Mouse (Mus musculus): ENCODE measurements around the gene Fam178b.

Gene Fam178b

DNA sequence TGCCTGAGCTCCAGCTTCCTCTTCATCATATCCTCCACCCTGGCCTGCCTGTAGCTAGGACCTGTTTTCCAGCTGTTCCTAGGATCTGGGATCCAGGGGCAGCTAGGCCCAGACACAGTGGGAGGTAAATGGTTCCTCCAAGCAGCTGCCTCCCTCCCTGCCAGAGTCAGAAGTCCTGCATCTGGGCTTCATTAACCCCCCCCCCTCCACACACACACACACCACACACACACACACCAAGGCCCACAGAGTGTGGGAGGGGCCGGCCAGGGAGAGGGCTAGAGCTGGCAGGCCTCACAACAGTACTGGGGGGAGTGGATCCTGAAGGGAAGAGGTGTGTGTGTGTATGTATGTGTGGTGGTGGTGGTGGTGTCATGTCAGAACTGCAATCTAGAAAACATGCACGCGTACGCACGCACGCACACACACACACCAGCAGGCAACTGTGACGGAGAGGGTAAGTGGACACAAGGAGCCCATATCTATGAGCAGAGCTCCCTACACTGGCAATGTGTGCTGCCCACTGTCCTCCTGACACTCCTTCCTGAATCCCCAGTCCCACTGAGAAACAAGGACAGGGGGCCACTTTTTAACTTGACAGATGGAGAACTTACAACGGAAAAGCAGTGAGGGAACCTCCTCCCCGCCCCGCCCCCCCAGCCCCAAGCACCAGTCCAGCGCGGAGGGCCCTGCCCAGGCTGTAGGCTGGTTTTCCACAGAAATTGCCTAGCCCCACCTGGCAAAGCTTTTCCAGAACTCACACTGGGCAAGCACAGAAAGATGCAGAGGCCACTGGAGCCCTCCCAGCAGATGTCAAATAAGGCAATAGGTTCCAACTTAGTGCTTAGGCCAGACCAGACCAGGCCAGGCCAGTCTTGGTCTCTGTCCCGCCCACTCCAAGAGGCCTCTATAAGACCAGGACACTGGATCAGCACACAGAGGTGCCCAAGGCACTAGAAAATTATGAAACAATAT lies 94.2 kb downstream of the Fam178b start:
- CTCF ChIA-PET, result interaction anchor here (0.6 kb wide), 1 partner anchor 602 kb away, joined by 4 read pairs; no protein-coding TSS in a partner anchor

GRCm38 (mm10) chr1:36587860-36588259 lies 95.1 kb downstream of the Fam178b start:
- CTCF ChIA-PET, result interaction anchor here (0.6 kb wide), 1 partner anchor 603 kb away, joined by 4 read pairs; no protein-coding TSS in a partner anchor

GRCm38 (mm10) chr1:36586288-36586687 lies 96.7 kb downstream of the Fam178b start:
- CTCF ChIA-PET, result no interaction called here

- CTCF ChIA-PET, result no interaction called here
Observed at GRCm38 (mm10) chr1:36583408-36584116, 99.4 kb downstream of the Fam178b start.

DNA sequence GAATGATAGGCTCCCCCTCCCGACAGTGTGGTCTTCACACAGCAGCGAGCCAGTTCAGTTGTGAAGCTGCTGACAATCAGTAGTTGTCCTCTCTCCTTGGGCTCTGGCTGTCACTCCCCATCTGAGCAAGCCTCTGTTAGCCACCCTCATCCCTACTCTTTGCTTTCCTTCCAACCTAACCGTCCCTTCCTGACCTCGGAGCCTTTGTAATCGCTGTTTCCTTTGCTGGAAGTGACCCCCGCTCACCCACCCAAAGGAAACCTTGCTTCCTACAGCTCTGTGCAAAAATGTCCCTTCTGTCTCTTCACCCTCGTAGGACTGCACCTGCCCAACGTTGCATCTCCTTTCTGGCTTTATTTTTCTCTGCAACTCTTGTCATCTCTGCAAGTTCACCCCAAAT lies 100.8 kb downstream of the Fam178b start:
- CTCF ChIA-PET, result no interaction called here

GRCm38 (mm10) chr1:36581260-36581659 lies 101.7 kb downstream of the Fam178b start:
- CTCF ChIA-PET, result no interaction called here

GRCm38 (mm10) chr1:36580384-36581207 lies 102.4 kb downstream of the Fam178b start:
- CTCF ChIA-PET, result no interaction called here

DNA sequence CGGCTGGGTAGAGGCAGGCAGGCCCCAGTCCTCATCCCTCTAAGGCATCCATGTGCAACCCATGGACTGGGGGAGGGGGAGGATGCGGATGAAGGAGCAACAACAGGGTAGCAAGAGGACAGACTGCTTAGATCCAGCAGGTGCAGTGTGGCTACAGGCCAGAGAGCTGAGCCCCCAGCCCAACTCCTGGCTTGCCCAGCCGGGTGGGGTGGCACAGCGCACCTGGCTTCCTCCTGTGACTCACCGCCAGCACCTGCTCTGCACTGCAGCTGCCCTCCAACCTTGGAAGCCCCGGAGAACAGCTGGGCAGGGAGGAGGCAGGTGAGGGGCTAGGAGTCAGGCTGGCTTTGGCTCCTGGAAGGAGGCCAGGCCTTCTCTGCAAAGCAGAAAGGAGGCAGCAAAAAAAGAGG lies 103.0 kb downstream of the Fam178b start:
- CTCF ChIA-PET, result no interaction called here

- CTCF ChIA-PET, result no interaction called here
Observed at GRCm38 (mm10) chr1:36576991-36577675, 105.8 kb downstream of the Fam178b start.

GRCm38 (mm10) chr1:36575347-36575746 lies 107.6 kb downstream of the Fam178b start:
- CTCF ChIA-PET, result no interaction called here

DNA sequence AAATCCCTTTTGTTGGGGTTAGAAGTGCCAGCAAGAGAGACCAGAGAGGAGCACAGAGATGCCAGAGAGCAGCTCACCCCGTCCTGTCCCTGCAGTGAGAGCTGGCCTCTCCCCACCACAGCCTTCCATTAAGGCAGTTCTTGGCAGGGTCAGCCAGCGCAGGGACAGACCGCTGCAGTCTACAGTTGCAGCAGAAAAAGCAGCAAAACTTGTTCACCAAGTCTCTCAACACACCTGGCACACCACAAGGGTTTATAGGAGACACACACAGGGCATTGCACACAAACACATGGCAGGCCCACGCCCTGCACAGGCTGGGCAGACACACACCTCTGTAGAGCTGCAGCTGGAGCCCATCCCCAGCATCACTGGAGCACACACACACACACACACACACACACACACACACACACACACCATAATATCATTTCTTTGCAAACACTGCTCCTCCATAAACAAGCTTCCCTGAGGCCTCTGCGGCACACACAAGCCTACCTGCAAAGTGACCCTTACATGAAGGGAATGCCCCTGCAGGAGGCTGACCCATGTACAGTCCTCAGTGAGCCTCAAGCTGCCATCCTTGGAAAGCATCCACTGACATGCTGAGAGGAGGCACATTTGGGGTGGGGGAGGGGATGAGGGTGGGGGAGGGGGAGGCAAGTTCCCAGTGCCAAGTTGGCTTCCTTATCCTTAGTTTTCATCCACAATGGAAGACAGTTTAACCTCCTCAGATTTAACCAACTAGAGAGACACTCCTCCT lies 108.6 kb downstream of the Fam178b start:
- CTCF ChIA-PET, result interaction anchor here (0.6 kb wide), 1 partner anchor 77 kb away, joined by 3 read pairs; no protein-coding TSS in a partner anchor

GRCm38 (mm10) chr1:36573524-36573923 lies 109.5 kb downstream of the Fam178b start:
- CTCF ChIA-PET, result no interaction called here

GRCm38 (mm10) chr1:36572709-36573108 lies 110.3 kb downstream of the Fam178b start:
- CTCF ChIA-PET, result no interaction called here

GRCm38 (mm10) chr1:36572140-36572700 lies 110.8 kb downstream of the Fam178b start:
- CTCF ChIA-PET, result interaction anchor here (0.6 kb wide), 1 partner anchor 41 kb away, joined by 7 read pairs; no protein-coding TSS in a partner anchor

DNA sequence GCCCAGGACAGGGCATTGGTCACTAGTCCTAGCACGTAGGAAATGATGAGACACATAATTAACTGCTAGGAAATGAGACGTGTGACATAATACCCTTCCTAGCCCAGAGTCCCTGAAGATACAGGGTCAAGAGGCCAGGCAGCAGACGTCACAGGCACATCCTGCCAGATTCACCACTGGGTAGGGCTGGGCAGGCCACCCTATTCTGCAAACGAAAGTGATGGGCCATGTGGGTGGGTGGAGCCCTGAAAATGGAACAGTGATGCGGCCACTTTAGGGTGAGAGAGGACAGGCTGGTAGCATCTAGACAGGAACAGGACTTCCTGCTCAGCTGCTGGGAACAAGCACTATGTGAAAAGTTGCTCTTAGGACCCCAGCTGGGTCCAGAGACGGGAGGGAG lies 111.4 kb downstream of the Fam178b start:
- CTCF ChIA-PET, result interaction anchor here (0.6 kb wide), 1 partner anchor 42 kb away, joined by 7 read pairs; no protein-coding TSS in a partner anchor

DNA sequence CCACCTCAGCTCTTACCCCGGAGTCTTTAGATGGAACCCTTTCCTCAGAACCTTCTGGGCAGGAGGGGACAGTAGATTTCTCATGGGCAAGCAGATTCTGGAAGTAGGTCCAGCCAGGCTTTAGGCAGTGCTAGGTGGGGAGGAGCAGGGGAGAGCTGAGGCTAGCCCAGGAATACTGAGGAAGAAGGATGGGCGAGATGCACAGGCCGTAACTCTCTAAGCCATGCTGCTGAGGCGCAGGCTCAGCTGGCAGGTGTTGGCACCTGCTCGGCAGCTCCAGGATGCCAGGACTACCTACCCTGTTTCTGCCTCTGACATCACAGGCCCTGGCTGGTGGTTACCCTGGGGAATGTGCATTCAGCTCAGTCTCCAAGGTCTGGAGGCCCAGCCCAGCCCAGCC lies 112.7 kb downstream of the Fam178b start:
- CTCF ChIA-PET, result no interaction called here

- CTCF ChIA-PET, result no interaction called here
Observed at GRCm38 (mm10) chr1:36569694-36570276, 113.2 kb downstream of the Fam178b start.

DNA sequence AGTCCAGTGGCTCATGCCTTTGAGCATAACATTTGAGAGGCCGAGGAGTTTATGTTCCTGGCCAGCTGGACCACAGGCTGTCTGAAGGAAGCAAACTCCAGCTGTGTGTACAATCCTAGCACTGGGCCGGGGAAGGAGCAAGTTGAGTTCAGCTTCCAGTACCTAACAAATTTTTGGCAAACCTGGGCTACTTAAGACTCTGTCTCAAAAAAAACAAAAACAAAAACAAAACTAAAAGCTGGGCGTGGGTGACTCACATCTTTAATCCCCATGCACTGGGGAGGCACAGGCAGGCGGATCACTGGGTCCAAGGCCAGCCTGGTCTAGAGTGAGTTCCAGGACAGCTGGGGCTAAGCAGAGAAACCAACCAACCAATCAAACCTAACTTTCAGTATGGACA lies 114.2 kb downstream of the Fam178b start:
- CTCF ChIA-PET, result interaction anchor here (0.5 kb wide), 1 partner anchor 147 kb away, joined by 3 read pairs; no protein-coding TSS in a partner anchor

- CTCF ChIA-PET, result no interaction called here
Observed at GRCm38 (mm10) chr1:36567818-36568603, 115.0 kb downstream of the Fam178b start.

Data from spleen, embryonic (tissue).